Mouse (Mus musculus): Measurements from ENCODE around the gene Gm9999.
"Not testable (repeated sequence)": the region's sequence is repeated elsewhere in the genome, so short reads cannot be mapped to it uniquely, and the experiment has no call there.

Gm9999 gene

GRCm38 (mm10) chr7:46983280-46983679 lies at the start of gene Gm9999:
TSS of gene Gm9999 (plus strand) at chr7:46983580.
- DNase-seq = no peak

- no peak for DNase-seq
These were observed 48.6 kb upstream of the Gm9999 start for GRCm38 (mm10) chr7:46934788-46935187.

GRCm38 (mm10) chr7:46935847-46936246 lies 47.5 kb upstream of the Gm9999 start:
- peak; percentile 61 for DNase-seq

GRCm38 (mm10) chr7:46957831-46958691 lies 25.3 kb upstream of the Gm9999 start, which contains the start of gene Uevld:
TSS of gene Uevld (minus strand) at chr7:46958527.
- peak; percentile 97 for DNase-seq

GRCm38 (mm10) chr7:46958853-46959252 lies 24.5 kb upstream of the Gm9999 start:
- peak; percentile 9 for DNase-seq

GRCm38 (mm10) chr7:46960991-46961390 lies 22.4 kb upstream of the Gm9999 start:
- DNase-seq = no peak

- peak; percentile 13 for DNase-seq
These were observed 21.2 kb upstream of the Gm9999 start for GRCm38 (mm10) chr7:46962132-46962531.

- DNase-seq = peak; percentile 89
These were observed 20.4 kb upstream of the Gm9999 start for GRCm38 (mm10) chr7:46962806-46963618.

- DNase-seq = peak; percentile 10
These were observed 19.3 kb upstream of the Gm9999 start for GRCm38 (mm10) chr7:46964070-46964469.

GRCm38 (mm10) chr7:46969898-46970297 lies 13.5 kb upstream of the Gm9999 start:
- no peak for DNase-seq

GRCm38 (mm10) chr7:46974648-46975047 lies 8.7 kb upstream of the Gm9999 start:
- DNase-seq = no peak

GRCm38 (mm10) chr7:46975456-46975855 lies 7.9 kb upstream of the Gm9999 start:
- DNase-seq = no peak

GRCm38 (mm10) chr7:46985718-46986505 lies 2.5 kb downstream of the Gm9999 start:
- DNase-seq = peak; percentile 81

- DNase-seq = peak; percentile 37
These were observed 3.3 kb downstream of the Gm9999 start for GRCm38 (mm10) chr7:46986646-46987045.

- DNase-seq = no peak
These were observed 3.7 kb downstream of the Gm9999 start for GRCm38 (mm10) chr7:46987073-46987472.

- not testable (repeated sequence) for DNase-seq
These were observed 6.0 kb downstream of the Gm9999 start for GRCm38 (mm10) chr7:46989387-46989786.

- DNase-seq = no peak
These were observed 9.7 kb downstream of the Gm9999 start for GRCm38 (mm10) chr7:46993079-46993478.

- DNase-seq = no peak
These were observed 12.2 kb downstream of the Gm9999 start for GRCm38 (mm10) chr7:46995558-46995957.

GRCm38 (mm10) chr7:46997008-46997407 lies 13.6 kb downstream of the Gm9999 start:
- DNase-seq = no peak

GRCm38 (mm10) chr7:46997644-46998395 lies 14.4 kb downstream of the Gm9999 start:
- no peak for DNase-seq

- DNase-seq = no peak
These were observed 15.6 kb downstream of the Gm9999 start for GRCm38 (mm10) chr7:46998942-46999341.

All from lung, postnatal 36 days (tissue).